Mouse (Mus musculus): ENCODE data around the gene Pex11g.

DNA sequence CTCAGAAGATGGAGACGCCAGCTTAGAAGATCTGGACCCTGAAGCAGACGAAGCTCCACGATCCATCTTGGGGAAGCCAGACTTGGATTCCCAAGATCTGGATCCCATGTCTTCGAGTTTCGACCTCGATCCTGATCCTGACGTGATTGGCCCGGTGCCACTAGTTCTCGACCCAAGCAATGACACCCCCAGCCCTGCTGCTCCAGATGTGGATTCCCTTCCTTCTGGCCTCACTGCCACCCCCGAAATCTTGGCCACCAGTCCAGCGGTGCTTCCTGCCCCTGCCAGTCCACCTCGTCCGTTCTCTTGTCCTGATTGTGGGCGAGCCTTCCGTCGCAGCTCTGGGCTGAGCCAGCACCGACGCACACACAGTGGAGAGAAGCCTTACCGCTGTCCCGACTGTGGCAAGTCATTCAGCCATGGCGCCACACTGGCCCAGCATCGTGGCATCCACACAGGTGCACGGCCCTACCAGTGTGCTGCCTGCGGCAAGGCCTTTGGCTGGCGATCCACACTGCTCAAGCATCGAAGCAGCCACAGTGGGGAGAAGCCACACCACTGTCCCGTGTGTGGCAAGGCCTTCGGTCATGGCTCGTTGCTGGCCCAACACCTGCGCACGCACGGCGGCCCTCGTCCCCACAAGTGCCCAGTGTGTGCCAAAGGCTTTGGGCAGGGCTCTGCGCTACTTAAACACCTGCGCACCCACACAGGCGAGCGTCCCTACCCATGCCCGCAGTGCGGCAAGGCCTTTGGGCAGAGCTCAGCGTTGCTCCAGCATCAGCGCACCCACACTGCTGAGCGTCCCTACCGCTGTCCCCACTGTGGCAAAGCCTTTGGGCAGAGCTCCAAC, 28.3 kb upstream of the Pex11g start:
- TF ChIP-seq UBTF (IDR thresholded peaks at IDR 0.05; ENCODE audit: borderline replicate concordance, insufficient read depth, low read depth, low read length) (no peak), TCF12 (IDR thresholded peaks at IDR 0.05; ENCODE audit: low read depth, low read length) (no peak), USF1 (IDR thresholded peaks at IDR 0.05; ENCODE audit: low read depth, low read length) (no peak), EP300 (IDR thresholded peaks at IDR 0.05; ENCODE audit: low read depth in 1 of 2, low read length in 2 of 2) (no peak), POLR2AphosphoS5 (IDR thresholded peaks at IDR 0.05; ENCODE audit: borderline replicate concordance, low read depth, low read length) (no peak), GATA1 (IDR thresholded peaks at IDR 0.05; ENCODE audit: low read depth, low read length) (no peak), POLR2A (IDR thresholded peaks at IDR 0.05; ENCODE audit: control insufficient read depth in 1 of 2, insufficient read depth in 1 of 2, low read depth in 1 of 2, low read length in 2 of 2, poor library complexity in 1 of 2) (no peak), TAL1 (IDR thresholded peaks at IDR 0.05; ENCODE audit: low read length) (no peak), ELF1 (IDR thresholded peaks at IDR 0.05; ENCODE audit: low read depth, low read length) (no peak), CHD2 (IDR thresholded peaks at IDR 0.05; ENCODE audit: low read length) (no peak), CTCF (IDR thresholded peaks at IDR 0.05 in 2 of 3, conservative IDR thresholded peaks at IDR 0.05 in 1 of 3; ENCODE audit: control insufficient read depth in 1 of 3, insufficient read depth in 1 of 3, low read depth in 2 of 3, low read length in 3 of 3, poor library complexity in 1 of 3, severe bottlenecking in 1 of 3) (no peak), BHLHE40 (IDR thresholded peaks at IDR 0.05; ENCODE audit: borderline replicate concordance, low read depth, low read length) (no peak), MAX (IDR thresholded peaks at IDR 0.05; ENCODE audit: low read length) (no peak), ZC3H11A (IDR thresholded peaks at IDR 0.05; ENCODE audit: low read depth, low read length) (no peak)

Measured in MEL (cell line).